Mouse (Mus musculus): ENCODE results near the gene Myadml2.

GRCm38 (mm10) chr11:120641869-120642268 is 6.1 kb downstream of the Myadml2 start:
- no peak for TF ChIP-seq CTCF (IDR thresholded peaks at IDR 0.05; ENCODE audit: extremely low read depth, insufficient read depth, insufficient read length, insufficient replicate concordance)
- no peak for TF ChIP-seq POLR2A (IDR thresholded peaks at IDR 0.05; ENCODE audit: low read depth, low read length)
